Mouse (Mus musculus) midbrain, postnatal 0 days (tissue): ENCODE results near the gene Tsga13. TPM values are rescaled to one million over a fixed set of nuclear protein-coding genes. Genes with fewer than 3 reads are reported as not detected.

Experiments
- ATAC-seq: fragments of 200-750 bp; cut with Nextera tagmentation; 2 replicates; pipeline ENCODE4 v1.8.0; 2017; ENCODE audit warnings: moderate number of reproducible peaks, mild to moderate bottlenecking, moderate TSS enrichment, moderate library complexity; ENCODE audit not compliant: low FRiP score
- DNase-seq: peaks from one replicate; pipeline ENCODE4 v3.0.0-alpha.2; 2015; ENCODE audit warnings: low spot score
- H3K27ac ChIP-seq: fragments of 300-500 bp; sonication (generic); 2 replicates; pipeline ENCODE4 v1.5.1; 2014; ENCODE audit warnings: low read depth, mild to moderate bottlenecking, low read length, mixed read lengths
- H3K27me3 ChIP-seq: fragments of 300-500 bp; sonication (generic); 2 replicates; pipeline ENCODE4 v1.6.1; 2014; ENCODE audit warnings: low read length, control low read depth, mixed read lengths; ENCODE audit not compliant: insufficient read depth
- H3K36me3 ChIP-seq: fragments of 300-500 bp; sonication (generic); 2 replicates; pipeline ENCODE4 v1.6.1; 2014; ENCODE audit warnings: low read length, control low read depth, mixed read lengths; ENCODE audit not compliant: insufficient read depth
- H3K4me1 ChIP-seq: fragments of 300-500 bp; sonication (generic); 2 replicates; pipeline ENCODE4 v1.6.1; 2014; ENCODE audit warnings: mild to moderate bottlenecking, control low read depth, antibody characterized with exemption, low read length, mixed read lengths; ENCODE audit not compliant: insufficient read depth
- H3K4me2 ChIP-seq: fragments of 300-500 bp; sonication (generic); 2 replicates; pipeline ENCODE4 v1.6.1; 2014; ENCODE audit warnings: low read depth, mild to moderate bottlenecking, low read length, mixed read lengths; ENCODE audit not compliant: poor library complexity, severe bottlenecking
- H3K4me3 ChIP-seq: fragments of 300-500 bp; sonication (generic); 2 replicates; pipeline ENCODE4 v1.5.1; 2014; ENCODE audit warnings: low read depth, mild to moderate bottlenecking, low read length, moderate library complexity
- H3K9ac ChIP-seq: fragments of 300-500 bp; sonication (generic); replicated peaks from 2 replicates; pipeline ENCODE4 v1.6.1; 2014; ENCODE audit warnings: mild to moderate bottlenecking, low read length, moderate library complexity, mixed read lengths; ENCODE audit not compliant: poor library complexity, severe bottlenecking
- H3K9me3 ChIP-seq: fragments of 300-500 bp; sonication (generic); 2 replicates; pipeline ENCODE4 v1.6.1; 2016; ENCODE audit warnings: low read length, control low read depth
- CTCF ChIP-seq: IDR thresholded peaks from 2 replicates; pipeline ENCODE4 v1.5.1; 2016; ENCODE audit warnings: antibody characterized with exemption, mild to moderate bottlenecking
- WGBS: fragments of 180-500 bp; shearing (Covaris S2); extraction: QIAGEN DNeasy Blood & Tissue Kit; methylation state at CpG from one replicate; pipeline ENCODE4 v1.1.7; 2014; 5-methylcytosine and 5-hydroxymethylcytosine counted together
- polyA plus RNA-seq: library from polyadenylated mRNA; unstranded; fragments of >200 nt; fragmentation: Nextera tagmentation; extraction: Ambion mirVana; gene quantifications from 2 replicates; pipeline ENCODE4 v1.2.1, GENCODE M21; 2015
- total RNA-seq: library from RNA; depleted of rRNA; stranded (reverse); fragments of >200 nt; gene quantifications from 2 replicates; pipeline ENCODE4 v1.2.3, GENCODE M21; 2014; rRNA removed

The Tsga13 gene
- total and polyA plus RNA-seq, 2 experiments from 2014 or later: 0.11 to 0.67 TPM

DNA sequence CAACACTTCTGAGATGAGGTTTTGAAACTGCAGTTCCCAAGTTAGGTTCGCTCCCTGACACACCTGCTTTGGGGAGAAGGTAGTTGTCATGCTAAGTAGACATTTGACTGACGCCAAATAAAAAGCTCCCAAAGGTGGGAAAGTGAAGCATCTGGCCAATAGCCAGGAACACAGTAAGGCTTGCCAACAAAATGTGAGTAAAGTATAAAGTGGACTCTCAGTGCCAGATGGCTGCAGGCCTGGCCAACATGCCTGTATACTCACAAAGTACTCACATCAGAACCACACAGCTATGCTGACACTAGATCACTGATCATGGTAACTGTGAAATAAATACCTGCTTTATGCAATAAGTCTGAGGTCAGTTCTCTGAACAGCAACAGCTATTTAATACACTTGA lies 65.6 kb downstream of the Tsga13 start:
- H3K27ac ChIP-seq: no peak overlapping the region
- 62% methylated on average over 2 of the region's 2 CpGs for WGBS
- TF ChIP-seq CTCF: no peak
- no peak overlapping the region for H3K4me3 ChIP-seq
- no peak overlapping the region for H3K4me2 ChIP-seq
- ATAC-seq: no peak
- H3K9ac ChIP-seq: no peak overlapping the region
- H3K4me1 ChIP-seq: no peaks in the 10 kb centered on the region
- DNase-seq: peak; percentile 9
- H3K9me3 ChIP-seq: no peaks in the 10 kb centered on the region
- H3K36me3 ChIP-seq: peaks cover 3% of the 10 kb centered on the region; the same call in 1 of the 2 replicates
- no peaks in the 10 kb centered on the region for H3K27me3 ChIP-seq

Other genes with a start within 250 kb of the Tsga13 start
- 8.1 and 15.7 TPM in 2 replicates for gene Cep41, start 221.8 kb downstream of the Tsga13 start, total RNA-seq
- gene Cep41, start 221.8 kb downstream of the Tsga13 start, polyA plus RNA-seq: 8.3 and 9.5 TPM in 2 replicates
- gene Mest, start 192.0 kb downstream of the Tsga13 start, total RNA-seq: 323 and 367 TPM in 2 replicates
- gene Mest, start 192.0 kb downstream of the Tsga13 start, polyA plus RNA-seq: 109 and 165 TPM in 2 replicates
- 39.3 and 58.5 TPM in 2 replicates for gene Copg2, start 18.8 kb downstream of the Tsga13 start, total RNA-seq
- gene Copg2, start 18.8 kb downstream of the Tsga13 start, polyA plus RNA-seq: 30.0 and 34.5 TPM in 2 replicates
- 0.71 and 0.90 TPM in 2 replicates for gene Klf14, start 43.5 kb upstream of the Tsga13 start, total RNA-seq
- gene Klf14, start 43.5 kb upstream of the Tsga13 start, polyA plus RNA-seq: 0.36 and 0.67 TPM in 2 replicates